Mouse (Mus musculus): Measurements from ENCODE around the gene Tbc1d17.

- TF ChIP-seq CTCF (IDR thresholded peaks at IDR 0.05; ENCODE audit: low read depth) (no peak), EP300 (IDR thresholded peaks at IDR 0.05; ENCODE audit: low read depth) (no peak)
These were observed 18.3 kb upstream of the Tbc1d17 start for GRCm38 (mm10) chr7:44867010-44867702.
